10 mouse cellular contexts compared by ENCODE assay signal in the genomic region with DNA sequence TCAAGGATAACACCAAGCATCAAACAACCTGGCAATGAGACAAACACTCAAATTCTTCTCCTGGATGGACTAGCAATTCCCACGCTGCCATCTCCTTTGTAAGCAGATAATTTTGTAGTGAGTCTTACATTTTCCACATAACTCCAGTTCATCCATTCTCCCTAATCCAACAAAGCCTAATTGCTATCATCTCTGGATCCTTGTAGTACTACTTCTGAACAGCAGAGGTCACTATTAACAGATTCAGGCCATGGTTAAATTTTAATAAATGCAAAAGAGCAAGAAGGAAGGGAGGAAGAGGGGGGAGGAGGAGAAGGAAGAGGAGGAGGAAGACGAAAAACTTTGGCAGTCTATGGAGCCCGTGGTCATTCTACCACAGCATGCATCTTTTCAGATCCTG.
A peak's percentile ranks its signal among the peaks of the same experiment; 100 is the strongest.
DNase-seq lines count a peak whose midpoint lies in the region; ATAC-seq and TF ChIP-seq lines count a peak whose summit lies in the region.
"Had no signal": no experiment of that assay in that cellular context is flagged by ENCODE, and none has a peak within 500 bp of the region (broad histone marks: within the 10 kb centered on the region; RNA-seq: fewer than 3 reads in every experiment).

No protein-coding gene starts in this region.

- no peaks in the 10 kb centered on the region for H3K4me1 ChIP-seq in heart, postnatal 0 days (ENCODE audit: control insufficient read depth, insufficient read depth)
- H3K4me1 ChIP-seq in heart, embryonic 11.5 days (ENCODE audit: control insufficient read depth, insufficient read depth, low read length): no peaks in the 10 kb centered on the region
- no peaks in the 10 kb centered on the region for H3K4me1 ChIP-seq in liver, postnatal 0 days (ENCODE audit: insufficient read depth)
- no peaks in the 10 kb centered on the region for H3K4me1 ChIP-seq in liver, embryonic 11.5 days (replicated peaks; ENCODE audit: control insufficient read depth, insufficient read depth, low read length)
- H3K4me1 ChIP-seq in neural tube, embryonic 15.5 days: no peaks in the 10 kb centered on the region
- H3K4me1 ChIP-seq in forebrain, embryonic 13.5 days: no peaks in the 10 kb centered on the region

- TF ChIP-seq CTCF in heart, postnatal 0 days (IDR thresholded peaks at IDR 0.05; ENCODE audit: low read depth): peak; percentile 77
- TF ChIP-seq CTCF in liver, postnatal 0 days (IDR thresholded peaks at IDR 0.05; ENCODE audit: low read depth): peak; percentile 62

- H3K27me3 ChIP-seq in heart, postnatal 0 days (ENCODE audit: control insufficient read depth, insufficient read depth, low read length): no peaks in the 10 kb centered on the region
- H3K27me3 ChIP-seq in heart, embryonic 11.5 days (ENCODE audit: control insufficient read depth, insufficient read depth, low read length): no peaks in the 10 kb centered on the region
- no peaks in the 10 kb centered on the region for H3K27me3 ChIP-seq in liver, postnatal 0 days (ENCODE audit: insufficient read depth, low read length)
- H3K27me3 ChIP-seq in liver, embryonic 11.5 days (replicated peaks; ENCODE audit: control insufficient read depth, insufficient read depth, low read length): no peaks in the 10 kb centered on the region
- no peaks in the 10 kb centered on the region for H3K27me3 ChIP-seq in neural tube, embryonic 15.5 days (replicated peaks)
- no peaks in the 10 kb centered on the region for H3K27me3 ChIP-seq in forebrain, embryonic 13.5 days

- TF ChIP-seq EP300 in heart, postnatal 0 days (IDR thresholded peaks at IDR 0.05; ENCODE audit: low read depth): no peak
- TF ChIP-seq EP300 in liver, postnatal 0 days (IDR thresholded peaks at IDR 0.05; ENCODE audit: low read depth): no peak

- no peak overlapping the region for H3K27ac ChIP-seq in heart, postnatal 0 days (ENCODE audit: low read depth)
- H3K27ac ChIP-seq in heart, embryonic 11.5 days (ENCODE audit: low read depth, low read length): no peak overlapping the region
- no peak overlapping the region for H3K27ac ChIP-seq in liver, postnatal 0 days (ENCODE audit: low read depth)
- H3K27ac ChIP-seq in liver, embryonic 11.5 days (ENCODE audit: low read depth, low read length): no peak overlapping the region
- H3K27ac ChIP-seq in neural tube, embryonic 15.5 days (replicated peaks): no peak overlapping the region
- no peak overlapping the region for H3K27ac ChIP-seq in forebrain, embryonic 13.5 days
- H3K27ac ChIP-seq: macrophage had no signal

- 18% methylated on average over 3 of the region's 3 CpGs for WGBS in heart, postnatal 0 days
- 35% methylated on average over 3 of the region's 3 CpGs for WGBS in heart, embryonic 11.5 days (ENCODE audit: insufficient replicate concordance)
- 19% methylated on average over 3 of the region's 3 CpGs for WGBS in liver, postnatal 0 days (ENCODE audit: insufficient replicate concordance)
- WGBS in liver, embryonic 11.5 days: 25% methylated on average over 3 of the region's 3 CpGs
- 41% methylated on average over 3 of the region's 3 CpGs for WGBS in neural tube, embryonic 15.5 days
- 19% methylated on average over 3 of the region's 3 CpGs for WGBS in forebrain, embryonic 13.5 days

- H3K9ac ChIP-seq in heart, postnatal 0 days (replicated peaks; ENCODE audit: low read depth, low read length): no peak overlapping the region
- no peak overlapping the region for H3K9ac ChIP-seq in heart, embryonic 11.5 days (ENCODE audit: low read depth, low read length)
- H3K9ac ChIP-seq in liver, postnatal 0 days (replicated peaks): no peak overlapping the region
- no peak overlapping the region for H3K9ac ChIP-seq in liver, embryonic 11.5 days (ENCODE audit: low read depth, low read length)
- H3K9ac ChIP-seq in neural tube, embryonic 15.5 days (replicated peaks): no peak overlapping the region
- no peak overlapping the region for H3K9ac ChIP-seq in forebrain, embryonic 13.5 days

- ATAC-seq in heart, postnatal 0 days (ENCODE audit: insufficient read depth, low read depth): no peak
- no peak for ATAC-seq in heart, embryonic 11.5 days (replicated peaks; ENCODE audit: insufficient number of reproducible peaks, low FRiP score, low TSS enrichment)
- ATAC-seq in liver, postnatal 0 days: no peak
- ATAC-seq in liver, embryonic 11.5 days (replicated peaks; ENCODE audit: low FRiP score): no peak
- ATAC-seq in megakaryocyte progenitor cell, adult 5-6 weeks (replicated peaks; ENCODE audit: poor library complexity): peak; percentile 60; the same call in 1 of the 2 replicates
- ATAC-seq in neural tube, embryonic 15.5 days (ENCODE audit: low FRiP score): no peak
- no peak for ATAC-seq in forebrain, embryonic 13.5 days

- peak; percentile 39 for DNase-seq in heart, postnatal 0 days (ENCODE audit: low spot score)
- DNase-seq in liver, postnatal 0 days: no peak
- no peak for DNase-seq in liver, embryonic 11.5 days (ENCODE audit: low spot score)
- DNase-seq in ZHBTc4 (ENCODE audit: low read depth, low spot score): peak; percentile 16

- H3K36me3 ChIP-seq in heart, postnatal 0 days (replicated peaks; ENCODE audit: control insufficient read depth, insufficient read depth, low read length): no peaks in the 10 kb centered on the region
- no peaks in the 10 kb centered on the region for H3K36me3 ChIP-seq in heart, embryonic 11.5 days (ENCODE audit: control insufficient read depth, insufficient read depth, low read length)
- no peaks in the 10 kb centered on the region for H3K36me3 ChIP-seq in liver, postnatal 0 days (replicated peaks; ENCODE audit: insufficient read depth, low read length)
- no peaks in the 10 kb centered on the region for H3K36me3 ChIP-seq in liver, embryonic 11.5 days (ENCODE audit: control insufficient read depth, insufficient read depth, low read length)
- H3K36me3 ChIP-seq in neural tube, embryonic 15.5 days: no peaks in the 10 kb centered on the region
- H3K36me3 ChIP-seq in forebrain, embryonic 13.5 days (ENCODE audit: poor library complexity, severe bottlenecking): no peaks in the 10 kb centered on the region

- H3K4me3 ChIP-seq in heart, postnatal 0 days (ENCODE audit: low read depth, low read length): no peak overlapping the region
- H3K4me3 ChIP-seq in heart, embryonic 11.5 days (ENCODE audit: low read depth, low read length): no peak overlapping the region
- H3K4me3 ChIP-seq in liver, postnatal 0 days (ENCODE audit: low read depth, low read length): no peak overlapping the region
- H3K4me3 ChIP-seq in liver, embryonic 11.5 days (ENCODE audit: low read depth, low read length): no peak overlapping the region
- H3K4me3 ChIP-seq in neural tube, embryonic 15.5 days (replicated peaks): no peak overlapping the region
- H3K4me3 ChIP-seq in forebrain, embryonic 13.5 days: no peak overlapping the region
- H3K4me3 ChIP-seq: erythroblast, embryonic 14.5 days had no signal

- no peaks in the 10 kb centered on the region for H3K9me3 ChIP-seq in heart, postnatal 0 days (replicated peaks; ENCODE audit: control insufficient read depth, low read length)
- no peaks in the 10 kb centered on the region for H3K9me3 ChIP-seq in heart, embryonic 11.5 days (replicated peaks; ENCODE audit: control insufficient read depth, low read length)
- no peaks in the 10 kb centered on the region for H3K9me3 ChIP-seq in liver, postnatal 0 days (ENCODE audit: low read length)
- no peaks in the 10 kb centered on the region for H3K9me3 ChIP-seq in liver, embryonic 11.5 days (ENCODE audit: control insufficient read depth, low read length)
- H3K9me3 ChIP-seq in neural tube, embryonic 15.5 days (replicated peaks): no peaks in the 10 kb centered on the region
- no peaks in the 10 kb centered on the region for H3K9me3 ChIP-seq in forebrain, embryonic 13.5 days (replicated peaks)

- H3K4me2 ChIP-seq in heart, postnatal 0 days (ENCODE audit: low read depth, low read length): no peak overlapping the region
- H3K4me2 ChIP-seq in heart, embryonic 11.5 days: no peak overlapping the region
- no peak overlapping the region for H3K4me2 ChIP-seq in liver, postnatal 0 days (ENCODE audit: low read depth, low read length)
- no peak overlapping the region for H3K4me2 ChIP-seq in liver, embryonic 11.5 days
- H3K4me2 ChIP-seq in neural tube, embryonic 15.5 days: no peak overlapping the region
- no peak overlapping the region for H3K4me2 ChIP-seq in forebrain, embryonic 13.5 days

Comparison
In these comparisons a context has a peak if more than half of its experiments do, and no peak if none do; other contexts are left out.
1. DNase-seq: peak in heart, postnatal 0 days (single experiment) and ZHBTc4 (single experiment); none in liver, postnatal 0 days (single experiment) and liver, embryonic 11.5 days (single experiment).